Mouse (Mus musculus) lung, adult 2 months (tissue): ENCODE results near the gene Gpld1.
A peak's percentile ranks its signal among the peaks of the same experiment; 100 is the strongest.

ENCODE experiments used
- CTCF ChIP-seq: fragments of 200-500 bp; IDR thresholded peaks from 2 replicates; pipeline ENCODE4 v1.5.1; 2011; ENCODE audit warnings: mild to moderate bottlenecking, low read length, control low read depth; ENCODE audit not compliant: insufficient read depth
- POLR2A ChIP-seq: fragments of 200-500 bp; IDR thresholded peaks from 2 replicates; pipeline ENCODE4 v1.6.1; 2011; ENCODE audit warnings: low read depth, mild to moderate bottlenecking, control low read depth, low read length, borderline replicate concordance; ENCODE audit errors: extremely low read depth

DNA sequence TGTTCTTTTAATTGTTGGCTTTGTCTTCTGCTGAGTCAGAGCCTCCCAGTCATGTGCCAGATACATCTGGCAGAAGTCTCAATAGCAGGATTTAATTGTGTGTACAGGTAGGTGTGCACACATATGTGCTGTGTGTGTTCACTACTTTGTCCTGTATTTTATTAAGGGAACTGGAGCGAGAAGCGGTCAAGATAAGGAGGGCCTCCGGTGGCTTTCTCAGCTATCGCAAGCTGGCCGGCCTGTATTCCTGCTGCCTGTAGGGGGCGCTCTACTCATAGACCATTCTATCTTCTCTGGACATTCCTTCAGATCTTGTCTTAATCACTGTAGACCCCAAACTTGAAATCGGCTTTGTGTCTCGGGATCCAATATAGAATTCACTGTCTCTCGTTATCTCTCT, 4.3 kb upstream of the Gpld1 start:
- peak; percentile 75 for TF ChIP-seq CTCF
- TF ChIP-seq POLR2A: no peak
